Mouse (Mus musculus) c-Kit-positive CD71-negative TER-119-negative erythroid progenitor cells, embryonic 14.5 days (primary cell): ENCODE data around the gene Taf15.
"Not testable (repeated sequence)": the region's sequence is repeated elsewhere in the genome, so short reads cannot be mapped to it uniquely, and the experiment has no call there.

Experiments
- DNase-seq: peaks from one replicate; pipeline ENCODE4 v3.0.0-alpha.2; 2013; ENCODE audit warnings: low read depth

Gene Taf15

DNA sequence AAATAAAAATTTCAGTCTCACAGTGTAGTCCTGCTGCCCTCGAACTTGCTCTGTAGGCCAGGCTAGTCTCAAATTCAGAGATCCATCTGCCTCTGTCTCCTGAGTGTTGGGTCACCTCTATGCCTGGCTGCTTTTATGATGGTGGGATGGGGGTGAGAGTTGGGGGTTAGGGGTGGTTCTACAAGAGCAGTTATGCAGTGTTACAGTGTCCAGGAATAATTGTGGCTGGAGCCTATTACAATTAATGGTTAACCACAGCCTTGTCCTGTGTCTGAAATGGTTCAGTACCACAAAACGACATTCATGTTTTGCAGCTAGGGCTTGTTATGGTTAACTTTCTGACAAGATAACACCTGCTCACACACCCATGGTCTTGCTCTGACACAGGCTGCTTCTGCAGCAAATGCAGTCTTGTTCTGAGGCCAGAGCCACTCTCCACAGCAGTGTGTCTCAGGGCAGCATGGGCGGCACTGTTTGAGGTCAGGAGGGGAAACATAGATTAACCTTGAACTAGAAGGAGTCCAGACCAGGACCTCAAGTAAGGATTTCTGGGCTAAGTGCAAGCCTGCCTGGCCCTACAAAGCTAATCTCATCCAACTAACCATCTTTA, 65.9 kb downstream of the Taf15 start:
- DNase-seq = no peak

DNA sequence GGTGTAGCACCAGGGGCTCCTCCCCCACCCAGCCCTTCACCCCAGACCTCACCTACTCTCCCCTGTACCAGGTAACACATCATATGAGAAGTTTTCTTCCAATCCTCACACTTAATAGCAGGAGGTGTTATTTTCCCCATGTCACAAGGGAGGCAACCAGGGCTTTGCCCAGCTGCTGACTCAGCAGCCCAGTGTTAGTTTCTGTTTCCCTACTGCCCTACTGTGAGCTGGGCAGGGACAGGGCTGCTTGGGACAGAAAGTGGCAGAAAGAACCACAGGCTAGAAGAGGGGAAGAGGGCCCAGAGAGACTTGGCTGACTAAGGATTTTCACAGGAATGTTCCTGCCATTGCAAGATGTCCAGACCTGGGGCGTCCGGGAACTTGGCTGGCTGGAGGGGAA, 68.0 kb downstream of the Taf15 start:
- DNase-seq = no peak

DNA sequence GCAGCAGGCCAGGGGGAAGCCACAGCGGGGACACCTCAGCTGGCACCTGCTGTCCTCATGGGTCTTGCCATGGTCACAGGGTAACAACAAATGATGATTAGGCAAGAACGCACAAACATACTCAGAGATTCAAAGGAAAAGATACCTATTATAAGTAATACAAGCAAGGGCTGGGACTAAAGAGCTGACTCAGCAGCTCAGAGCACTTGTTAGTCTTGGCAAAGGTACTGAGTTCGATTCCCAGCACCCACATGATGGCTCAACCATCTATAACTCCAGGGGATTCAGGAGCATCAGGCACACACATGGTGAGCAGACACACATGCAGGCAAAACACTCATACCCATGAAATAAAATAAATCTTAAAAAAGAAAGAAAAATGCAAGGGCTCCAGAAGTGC, 68.5 kb downstream of the Taf15 start:
- DNase-seq = no peak

DNA sequence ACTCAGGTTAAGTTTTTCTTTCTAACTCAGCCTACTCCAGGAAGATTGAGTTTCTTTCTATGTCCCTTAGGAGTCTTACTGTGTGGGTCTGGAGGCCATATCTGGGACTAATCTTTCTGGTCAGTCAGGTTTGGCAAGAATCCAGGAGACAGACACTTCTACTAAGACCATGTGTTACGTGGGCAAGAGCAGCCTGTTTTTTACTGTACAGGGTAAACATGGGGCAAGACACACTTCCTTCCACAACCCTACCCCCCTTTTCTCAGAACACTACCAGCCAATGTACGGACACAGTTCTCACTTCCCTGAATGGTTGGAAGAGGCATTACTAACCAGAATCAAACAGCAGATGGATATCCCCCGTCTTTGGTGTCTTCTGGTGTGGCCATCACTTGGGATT, 71.3 kb downstream of the Taf15 start:
- DNase-seq = no peak

DNA sequence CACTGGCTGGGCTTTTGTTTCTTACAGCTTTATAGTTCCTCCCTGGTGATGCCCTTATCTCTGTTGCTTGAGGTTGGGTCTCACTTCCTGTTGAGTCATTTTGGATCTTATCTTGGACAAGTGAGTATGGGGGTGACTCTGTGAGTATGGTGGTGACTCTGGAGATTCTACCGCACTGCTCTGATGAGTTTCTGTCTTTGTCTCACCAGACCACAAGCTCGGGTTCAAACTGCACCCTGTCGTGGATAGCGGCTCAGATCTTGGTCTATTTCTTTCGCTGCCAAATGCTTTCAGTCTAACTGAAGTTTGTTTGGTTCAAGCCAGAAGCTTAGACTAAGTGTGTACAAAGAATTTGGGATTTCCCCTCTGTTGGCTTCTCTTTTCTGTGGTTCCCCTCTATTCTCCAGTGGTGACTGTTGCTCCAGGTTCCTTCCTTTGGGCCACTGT, 77.3 kb downstream of the Taf15 start:
- peak; percentile 45 for DNase-seq

DNA sequence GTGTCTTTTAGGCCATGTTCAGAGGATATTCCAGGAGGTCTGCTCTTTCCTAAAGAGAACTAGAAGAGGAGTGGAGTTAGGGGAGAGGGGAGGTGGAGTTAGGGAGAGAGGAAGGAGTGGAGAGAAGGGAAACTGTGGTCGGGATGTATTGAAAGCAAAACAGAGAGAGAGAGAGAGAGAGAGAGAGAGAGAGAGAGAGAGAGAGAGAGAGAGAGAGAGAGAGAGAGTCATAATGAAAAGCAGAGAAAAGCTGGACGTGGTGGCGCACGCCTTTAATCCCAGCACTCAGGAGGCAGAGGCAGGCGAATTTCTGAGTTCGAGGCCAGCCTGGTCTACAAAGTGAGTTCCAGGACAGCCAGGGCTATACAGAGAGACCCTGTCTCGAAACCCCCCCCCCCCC, 78.2 kb downstream of the Taf15 start:
- DNase-seq = not testable (repeated sequence)

DNA sequence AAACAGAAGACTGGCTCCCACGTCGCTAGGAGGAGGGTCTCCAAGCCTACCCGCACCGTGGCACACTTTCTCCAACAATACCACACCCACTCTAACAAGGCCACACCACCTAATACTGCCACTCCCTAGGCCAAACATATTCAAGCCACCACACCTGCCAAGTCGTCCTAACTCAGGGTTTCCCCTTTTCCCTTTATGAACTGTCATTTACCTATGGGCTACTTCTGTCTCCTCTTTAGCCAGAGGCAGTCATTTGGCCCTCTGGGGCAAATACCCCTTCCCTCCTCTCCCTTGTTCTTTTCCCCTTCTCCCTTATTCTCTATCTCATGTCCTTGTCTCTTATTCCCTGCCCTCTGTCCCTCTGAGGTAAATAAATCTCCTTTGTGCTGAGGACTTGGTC, 78.8 kb downstream of the Taf15 start:
- no peak for DNase-seq
